Mouse (Mus musculus) myocyte (in vitro differentiated cells): ENCODE data around the gene Dhrs2.

Experiments
- E2F4 ChIP-seq: IDR thresholded peaks from one replicate; pipeline ENCODE4 v1.6.1; 2011; ENCODE audit warnings: mild to moderate bottlenecking, control low read depth, moderate library complexity; ENCODE audit not compliant: insufficient read depth
- MAX ChIP-seq: IDR thresholded peaks from one replicate; pipeline ENCODE4 v1.6.1; 2011; ENCODE audit warnings: low read depth, mild to moderate bottlenecking, control low read depth
- POLR2A ChIP-seq: IDR thresholded peaks from one replicate; pipeline ENCODE4 v1.6.1; 2011; ENCODE audit warnings: low read depth, mild to moderate bottlenecking, control low read depth, moderate library complexity; ENCODE audit not compliant: insufficient read length
- POLR2AphosphoS2 ChIP-seq: IDR thresholded peaks from one replicate; pipeline ENCODE4 v1.6.1; 2011; ENCODE audit warnings: low read depth, control low read depth; ENCODE audit not compliant: insufficient read length
- TCF12 ChIP-seq: IDR thresholded peaks from one replicate; pipeline ENCODE4 v1.6.1; 2011; ENCODE audit warnings: mild to moderate bottlenecking, control low read depth; ENCODE audit not compliant: poor library complexity, insufficient read depth, severe bottlenecking

- TF ChIP-seq TCF12 (no peak), POLR2A (no peak), E2F4 (no peak), POLR2AphosphoS2 (no peak), MAX (no peak)
These were observed 1.4 kb downstream of the Dhrs2 start for GRCm38 (mm10) chr14:55223172-55223571.
